Mouse (Mus musculus) kidney, embryonic 16.5 days (tissue): ENCODE data around the gene Atp13a4. TPM values are rescaled to one million over a fixed set of nuclear protein-coding genes. Genes with fewer than 3 reads are reported as not detected.
A peak's percentile ranks its signal among the peaks of the same experiment; 100 is the strongest.

Experiments used
- ATAC-seq: fragments of 200-750 bp; cut with Nextera tagmentation; 2 replicates; pipeline ENCODE4 v1.8.0; 2017; ENCODE audit warnings: moderate TSS enrichment; ENCODE audit not compliant: low FRiP score, low TSS enrichment
- H3K27ac ChIP-seq: fragments of 300-500 bp; sonication (generic); 2 replicates; pipeline ENCODE4 v1.5.1; 2014; ENCODE audit warnings: low read length
- H3K27me3 ChIP-seq: fragments of 300-500 bp; sonication (generic); 2 replicates; pipeline ENCODE4 v1.6.1; 2014; ENCODE audit warnings: low read length, control low read depth, mixed read lengths; ENCODE audit not compliant: insufficient read depth
- H3K36me3 ChIP-seq: fragments of 300-500 bp; sonication (generic); 2 replicates; pipeline ENCODE4 v1.6.1; 2014; ENCODE audit warnings: low read length, control low read depth, mixed read lengths; ENCODE audit not compliant: insufficient read depth
- H3K4me1 ChIP-seq: fragments of 300-500 bp; sonication (generic); 2 replicates; pipeline ENCODE4 v1.6.1; 2014; ENCODE audit warnings: low read length, control low read depth, mixed read lengths; ENCODE audit not compliant: insufficient read depth
- H3K4me2 ChIP-seq: fragments of 300-500 bp; sonication (generic); replicated peaks from 2 replicates; pipeline ENCODE4 v1.6.1; 2014; ENCODE audit warnings: low read depth, low read length
- H3K4me3 ChIP-seq: fragments of 300-500 bp; sonication (generic); 2 replicates; pipeline ENCODE4 v1.5.1; 2014; ENCODE audit warnings: mild to moderate bottlenecking, low read length
- H3K9ac ChIP-seq: fragments of 300-500 bp; sonication (generic); replicated peaks from 2 replicates; pipeline ENCODE4 v1.6.1; 2014; ENCODE audit warnings: low read length
- H3K9me3 ChIP-seq: fragments of 300-500 bp; sonication (generic); 2 replicates; pipeline ENCODE4 v1.6.1; 2016; ENCODE audit warnings: low read length, control low read depth
- WGBS: fragments of 180-500 bp; shearing (Covaris S2); extraction: QIAGEN DNeasy Blood & Tissue Kit; methylation state at CpG from one replicate; pipeline ENCODE4 v1.1.7; 2014; 5-methylcytosine and 5-hydroxymethylcytosine counted together
- polyA plus RNA-seq: library from polyadenylated mRNA; unstranded; fragments of >200 nt; fragmentation: Nextera tagmentation; extraction: Ambion mirVana; gene quantifications from 2 replicates; pipeline ENCODE4 v1.2.1, GENCODE M21; 2015

The Atp13a4 gene
- polyA plus RNA-seq, 1 experiment from 2014 or later: 4.9 TPM

DNA sequence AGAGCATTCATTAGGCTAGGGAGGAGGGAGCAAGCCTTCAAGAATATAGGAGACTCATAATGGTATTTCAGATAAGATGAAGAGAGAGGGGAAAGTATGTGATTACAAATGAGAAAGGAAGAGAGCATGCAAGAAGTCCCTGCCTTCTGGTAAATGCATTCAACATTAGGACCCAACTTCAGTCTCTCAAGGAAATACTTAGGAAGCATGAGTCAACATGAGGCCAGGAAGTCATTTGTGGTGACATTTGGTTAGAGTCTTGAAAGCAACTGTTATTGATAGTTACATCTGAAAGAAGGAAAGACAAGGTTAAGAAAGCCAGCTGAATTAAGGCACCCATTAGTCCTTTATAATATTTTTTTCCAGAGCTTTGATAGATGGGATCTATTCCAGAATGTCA, 4.8 kb downstream of the Atp13a4 start:
- H3K4me1 ChIP-seq: peaks cover 4% of the 10 kb centered on the region; the same call in 1 of the 2 replicates
- H3K27ac ChIP-seq: no peak overlapping the region
- H3K27me3 ChIP-seq: no peaks in the 10 kb centered on the region
- no peak overlapping the region for H3K9ac ChIP-seq
- no peaks in the 10 kb centered on the region for H3K36me3 ChIP-seq
- ATAC-seq: no peak
- H3K9me3 ChIP-seq: no peaks in the 10 kb centered on the region
- no peak overlapping the region for H3K4me2 ChIP-seq
- no peak overlapping the region for H3K4me3 ChIP-seq

DNA sequence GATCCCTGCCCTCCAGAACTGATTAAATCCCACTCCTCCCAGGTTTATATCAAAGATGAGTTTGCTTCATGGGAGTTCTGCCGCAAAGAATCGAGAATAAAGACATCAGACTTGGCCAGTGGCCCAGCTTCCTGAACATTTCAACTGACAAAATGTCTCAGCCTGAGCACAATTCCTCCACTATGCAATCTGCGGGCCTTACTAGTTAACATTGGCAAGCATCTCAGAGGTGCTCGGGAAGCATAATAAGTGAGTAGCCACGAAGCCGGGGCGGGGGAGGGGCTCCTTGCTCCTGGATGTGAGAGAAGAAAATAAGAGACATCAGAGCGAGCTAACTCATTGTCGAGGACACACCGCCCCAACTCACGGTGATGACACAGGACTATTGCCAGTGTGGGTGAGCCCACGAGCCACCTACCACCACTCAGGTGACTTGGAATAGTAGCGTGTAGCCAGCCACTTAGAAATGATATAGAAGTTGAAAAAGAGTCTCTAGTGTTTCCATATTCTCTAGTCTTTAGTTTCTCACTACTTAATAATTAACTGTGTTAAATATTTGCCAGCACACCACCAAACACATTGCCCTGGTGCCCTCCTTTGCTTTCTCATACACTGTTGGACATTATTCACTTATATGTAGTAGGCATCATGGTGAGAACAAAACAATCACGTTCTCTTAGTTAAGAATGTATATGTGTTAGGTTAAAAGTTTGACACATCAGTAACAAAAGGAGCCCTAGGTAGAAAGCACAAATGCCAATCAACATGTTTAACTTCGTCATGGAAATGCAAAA, 8.1 kb downstream of the Atp13a4 start:
- WGBS: 67% methylated on average over 15 of the region's 15 CpGs
- peak; percentile 71; the same call in 1 of the 2 replicates for ATAC-seq
- H3K9ac ChIP-seq: no peak overlapping the region
- peaks cover 4% of the 10 kb centered on the region; the same call in 1 of the 2 replicates for H3K4me1 ChIP-seq
- H3K4me2 ChIP-seq: no peak overlapping the region
- no peaks in the 10 kb centered on the region for H3K9me3 ChIP-seq
- peak overlapping the region; percentile 51 for H3K27ac ChIP-seq
- no peaks in the 10 kb centered on the region for H3K36me3 ChIP-seq
- no peak overlapping the region for H3K4me3 ChIP-seq
- no peaks in the 10 kb centered on the region for H3K27me3 ChIP-seq

DNA sequence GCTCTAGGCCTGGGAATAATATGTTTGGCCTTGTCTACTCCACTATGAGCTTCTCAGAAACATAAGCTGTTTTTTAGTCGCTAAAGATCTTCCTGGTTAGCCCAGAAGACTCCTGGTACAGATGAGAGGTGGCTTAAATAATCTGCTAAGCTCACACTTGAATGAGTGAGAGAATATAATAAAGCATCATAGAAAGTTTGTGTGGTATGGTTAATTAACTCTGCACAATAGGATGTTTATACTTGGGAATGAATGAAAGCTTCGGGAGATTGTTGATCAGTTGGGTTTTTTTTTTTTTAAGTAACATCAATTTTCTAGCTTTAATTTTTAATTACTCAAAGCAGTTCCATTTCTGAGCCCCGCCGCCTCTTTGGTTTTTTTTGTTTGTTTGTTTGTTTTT, 8.8 kb downstream of the Atp13a4 start:
- Histone ChIP-seq H3K27ac (no peak overlapping the region), H3K27me3 (no peaks in the 10 kb centered on the region), H3K4me3 (no peak overlapping the region), H3K9me3 (no peaks in the 10 kb centered on the region), H3K9ac (no peak overlapping the region), H3K4me2 (no peak overlapping the region), H3K36me3 (no peaks in the 10 kb centered on the region), H3K4me1 (peaks cover under 1% of the 10 kb centered on the region; the same call in 1 of the 2 replicates)
- WGBS: 86% methylated on average over 4 of the region's 4 CpGs
- no peak for ATAC-seq

DNA sequence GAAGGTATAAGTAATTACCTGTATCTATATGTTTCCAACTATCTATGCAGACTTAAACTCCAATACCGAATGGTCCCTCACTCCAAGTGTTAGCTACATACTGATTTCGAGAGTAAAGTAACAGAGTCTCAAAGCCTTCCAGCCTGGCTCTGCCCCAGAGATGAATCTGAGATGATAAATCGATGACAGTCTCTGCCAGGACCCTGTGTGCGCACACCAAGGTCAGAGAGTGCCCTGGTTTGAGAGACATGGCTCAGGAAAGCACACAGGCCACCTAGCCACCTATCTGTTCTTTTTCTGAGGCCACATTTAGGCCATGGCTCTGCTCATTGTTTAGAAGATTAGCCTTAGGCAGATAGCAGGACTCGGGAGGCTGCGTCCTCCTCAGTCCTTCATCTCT, 11.0 kb downstream of the Atp13a4 start:
- Histone ChIP-seq H3K4me1 (no peaks in the 10 kb centered on the region), H3K27ac (no peak overlapping the region), H3K27me3 (no peaks in the 10 kb centered on the region; the same call in 1 of the 2 replicates), H3K4me2 (no peak overlapping the region), H3K4me3 (no peak overlapping the region), H3K36me3 (no peaks in the 10 kb centered on the region), H3K9ac (no peak overlapping the region), H3K9me3 (no peaks in the 10 kb centered on the region)
- ATAC-seq: no peak
- 80% methylated on average over 6 of the region's 6 CpGs for WGBS

DNA sequence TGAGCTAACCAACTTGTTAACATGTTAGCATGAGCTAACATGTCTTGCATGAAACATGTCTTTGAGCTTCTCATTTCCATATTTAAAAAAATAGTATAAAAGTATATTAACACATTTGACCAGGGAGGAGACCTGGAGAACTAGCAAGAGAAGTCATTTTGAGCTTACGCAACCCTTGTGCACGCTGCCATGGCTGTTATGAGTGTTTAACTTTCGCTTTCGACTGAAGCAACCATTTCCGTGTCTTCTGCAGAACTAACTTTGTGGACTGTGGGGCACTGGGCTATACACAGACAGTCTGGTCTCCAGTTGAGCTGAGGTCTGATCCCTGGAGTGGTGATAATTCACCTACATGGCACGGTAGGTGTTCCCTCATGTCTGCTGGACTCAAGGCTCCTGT, 17.6 kb downstream of the Atp13a4 start:
- H3K9ac ChIP-seq: no peak overlapping the region
- no peak overlapping the region for H3K27ac ChIP-seq
- 95% methylated on average over 6 of the region's 6 CpGs for WGBS
- no peak for ATAC-seq
- no peaks in the 10 kb centered on the region; the same call in 1 of the 2 replicates for H3K27me3 ChIP-seq
- no peak overlapping the region for H3K4me3 ChIP-seq
- no peaks in the 10 kb centered on the region for H3K36me3 ChIP-seq
- no peaks in the 10 kb centered on the region for H3K4me1 ChIP-seq
- no peak overlapping the region for H3K4me2 ChIP-seq
- 0 out of 2 replicates have a peak, but pooled peaks cover 4% of the 10 kb centered on the region for H3K9me3 ChIP-seq

DNA sequence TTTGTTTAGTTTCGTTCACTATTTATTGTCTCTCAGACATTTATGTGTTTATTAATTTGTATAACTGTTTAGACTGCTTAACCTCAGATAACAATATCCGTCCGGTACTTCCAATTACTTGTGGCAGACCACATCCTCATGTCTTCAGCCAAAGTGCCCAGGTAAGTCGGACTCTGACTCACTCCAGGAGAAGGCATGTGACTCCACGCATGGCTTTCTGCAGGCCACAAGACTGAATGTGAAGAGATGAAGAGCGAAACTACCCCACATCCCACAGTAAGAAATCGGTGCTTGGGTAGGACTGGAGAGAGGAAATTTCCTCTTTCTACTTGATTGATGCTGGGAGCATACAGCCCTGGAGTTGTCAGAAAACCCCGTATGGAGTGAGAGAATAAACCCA, 18.1 kb downstream of the Atp13a4 start:
- H3K4me1 ChIP-seq: no peaks in the 10 kb centered on the region
- no peak overlapping the region for H3K4me2 ChIP-seq
- no peaks in the 10 kb centered on the region for H3K36me3 ChIP-seq
- 0 out of 2 replicates have a peak, but pooled peaks cover 4% of the 10 kb centered on the region for H3K9me3 ChIP-seq
- H3K4me3 ChIP-seq: no peak overlapping the region
- 78% methylated on average over 8 of the region's 8 CpGs for WGBS
- H3K9ac ChIP-seq: no peak overlapping the region
- no peaks in the 10 kb centered on the region; the same call in 1 of the 2 replicates for H3K27me3 ChIP-seq
- H3K27ac ChIP-seq: no peak overlapping the region
- ATAC-seq: no peak

DNA sequence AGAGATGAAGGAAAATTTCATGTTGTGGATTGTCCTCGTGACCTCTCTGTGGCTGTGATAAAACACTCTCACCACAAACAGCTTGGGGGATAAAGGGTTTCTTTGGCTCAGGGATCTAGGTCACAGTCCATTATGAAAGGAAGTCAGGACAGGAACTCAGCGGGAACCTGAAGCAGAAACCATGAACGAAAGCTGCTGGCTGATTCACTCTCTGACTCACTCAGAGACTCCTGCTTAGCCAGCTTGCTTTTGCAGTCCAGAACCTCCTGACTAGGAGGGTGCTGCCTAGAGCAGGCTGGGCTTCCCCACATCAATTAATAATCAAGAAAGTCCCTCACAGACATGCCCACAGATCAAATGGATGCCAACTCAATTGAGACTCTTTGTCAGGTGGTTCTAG, 32.2 kb downstream of the Atp13a4 start:
- Histone ChIP-seq H3K9ac (no peak overlapping the region), H3K36me3 (no peaks in the 10 kb centered on the region), H3K27ac (no peak overlapping the region), H3K27me3 (no peaks in the 10 kb centered on the region; the same call in 1 of the 2 replicates), H3K4me2 (no peak overlapping the region), H3K4me3 (no peak overlapping the region), H3K9me3 (0 out of 2 replicates have a peak, but pooled peaks cover 6% of the 10 kb centered on the region), H3K4me1 (no peaks in the 10 kb centered on the region)
- no peak for ATAC-seq
- WGBS: 73% methylated on average over 3 of the region's 3 CpGs

DNA sequence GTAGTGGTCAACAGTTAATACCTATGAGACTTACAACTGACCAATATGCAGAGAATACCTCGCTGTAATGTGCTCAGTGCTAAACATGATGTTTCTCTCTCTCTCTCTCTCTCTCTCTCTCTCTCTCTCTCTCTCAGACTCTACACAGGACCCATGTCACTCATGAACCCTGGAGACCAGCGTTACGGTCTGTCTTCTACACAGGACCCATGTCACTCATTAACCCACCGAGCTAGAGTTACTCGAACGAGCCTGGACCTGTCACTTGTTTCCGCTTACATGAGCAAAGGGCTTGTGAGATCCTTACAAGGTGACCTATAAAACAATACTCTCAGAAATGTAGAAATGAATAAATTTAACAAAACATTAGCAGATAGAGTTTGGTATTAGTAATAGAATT, 33.9 kb downstream of the Atp13a4 start:
- no peak overlapping the region for H3K27ac ChIP-seq
- H3K27me3 ChIP-seq: no peaks in the 10 kb centered on the region; the same call in 1 of the 2 replicates
- no peak overlapping the region for H3K4me3 ChIP-seq
- 0 out of 2 replicates have a peak, but pooled peaks cover 4% of the 10 kb centered on the region for H3K9me3 ChIP-seq
- H3K36me3 ChIP-seq: no peaks in the 10 kb centered on the region
- H3K4me1 ChIP-seq: no peaks in the 10 kb centered on the region
- 68% methylated on average over 7 of the region's 7 CpGs for WGBS
- peak; percentile 87 for ATAC-seq
- no peak overlapping the region for H3K4me2 ChIP-seq
- no peak overlapping the region for H3K9ac ChIP-seq

DNA sequence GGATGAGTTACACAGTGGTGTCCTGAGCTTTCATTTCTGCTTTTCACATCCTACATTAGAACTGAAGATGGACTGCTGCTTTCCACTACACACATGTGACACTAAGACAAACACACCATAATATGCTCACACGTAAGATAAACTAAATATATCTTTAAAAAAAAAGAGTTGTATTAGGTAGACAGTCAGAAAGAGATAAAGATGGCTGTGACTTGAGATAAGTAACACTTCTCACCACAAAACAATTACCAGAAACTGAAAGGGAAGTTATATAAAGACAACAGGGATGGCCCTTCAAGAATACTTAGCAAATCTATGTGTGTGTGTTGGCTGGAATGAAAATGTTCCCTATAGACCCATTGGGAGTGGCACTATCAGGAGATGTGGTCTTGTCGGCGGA, 34.8 kb downstream of the Atp13a4 start:
- no peak for ATAC-seq
- Histone ChIP-seq H3K27me3 (no peaks in the 10 kb centered on the region; the same call in 1 of the 2 replicates), H3K9me3 (no peaks in the 10 kb centered on the region), H3K4me2 (no peak overlapping the region), H3K4me3 (no peak overlapping the region), H3K27ac (no peak overlapping the region), H3K9ac (no peak overlapping the region), H3K4me1 (no peaks in the 10 kb centered on the region), H3K36me3 (no peaks in the 10 kb centered on the region)
- WGBS: 89% methylated on average over 3 of the region's 3 CpGs

DNA sequence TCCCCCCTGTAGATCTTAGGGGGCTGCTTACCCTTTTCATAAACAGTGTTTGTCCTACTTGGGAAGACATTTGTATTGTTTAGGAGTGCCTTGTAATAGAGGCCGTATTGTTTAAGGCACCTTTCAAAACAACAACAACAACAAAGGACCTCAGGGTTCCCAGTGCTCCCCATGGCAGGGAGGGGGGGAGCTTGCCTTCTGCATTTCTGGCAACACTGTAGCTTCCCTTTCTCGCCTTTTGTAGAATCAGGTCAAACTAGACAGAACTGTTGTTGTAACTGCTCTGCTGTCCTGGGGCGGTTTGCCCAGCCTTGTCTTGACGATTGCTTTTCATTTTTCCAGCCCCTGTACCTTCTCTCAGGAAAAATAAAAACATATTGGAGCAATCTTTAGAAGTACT, 40.0 kb downstream of the Atp13a4 start:
- H3K36me3 ChIP-seq: no peaks in the 10 kb centered on the region
- no peak overlapping the region for H3K4me2 ChIP-seq
- ATAC-seq: no peak
- no peaks in the 10 kb centered on the region for H3K9me3 ChIP-seq
- H3K27ac ChIP-seq: no peak overlapping the region
- H3K9ac ChIP-seq: no peak overlapping the region
- no peak overlapping the region for H3K4me3 ChIP-seq
- 68% methylated on average over 4 of the region's 4 CpGs for WGBS
- no peaks in the 10 kb centered on the region for H3K27me3 ChIP-seq
- no peaks in the 10 kb centered on the region for H3K4me1 ChIP-seq
